Mouse (Mus musculus) forebrain, postnatal 0 days (tissue): ENCODE data around the gene Pdcd6ip. TPM values are rescaled to one million over a fixed set of nuclear protein-coding genes. Genes with fewer than 3 reads are reported as not detected.

ENCODE experiments used
- ATAC-seq: fragments of 200-750 bp; cut with Nextera tagmentation; 2 replicates; pipeline ENCODE4 v1.8.0; 2017; ENCODE audit warnings: mild to moderate bottlenecking, moderate library complexity
- DNase-seq: peaks from one replicate; pipeline ENCODE4 v3.0.0-alpha.2; 2015
- H3K27ac ChIP-seq: fragments of 300-500 bp; sonication (generic); 2 replicates; pipeline ENCODE4 v1.5.1; 2014; ENCODE audit warnings: low read depth, mild to moderate bottlenecking, antibody characterized with exemption, low read length, moderate library complexity, mixed read lengths
- H3K27me3 ChIP-seq: fragments of 300-500 bp; sonication (generic); 2 replicates; pipeline ENCODE4 v1.6.1; 2014; ENCODE audit warnings: mild to moderate bottlenecking, low read length, mixed read lengths; ENCODE audit not compliant: insufficient read depth
- H3K36me3 ChIP-seq: fragments of 300-500 bp; sonication (generic); 2 replicates; pipeline ENCODE4 v1.6.1; 2014; ENCODE audit warnings: mild to moderate bottlenecking, moderate library complexity; ENCODE audit not compliant: insufficient read depth
- H3K4me1 ChIP-seq: fragments of 300-500 bp; sonication (generic); 2 replicates; pipeline ENCODE4 v1.6.1; 2014; ENCODE audit warnings: antibody characterized with exemption; ENCODE audit not compliant: insufficient read depth
- H3K4me2 ChIP-seq: fragments of 300-500 bp; sonication (generic); 2 replicates; pipeline ENCODE4 v1.6.1; 2014; ENCODE audit warnings: low read depth, mild to moderate bottlenecking, moderate library complexity
- H3K4me3 ChIP-seq: fragments of 300-500 bp; sonication (generic); 2 replicates; pipeline ENCODE4 v1.5.1; 2014; ENCODE audit warnings: low read depth, low read length, mixed read lengths
- H3K9ac ChIP-seq: fragments of 300-500 bp; sonication (generic); 2 replicates; pipeline ENCODE4 v1.6.1; 2014; ENCODE audit warnings: mild to moderate bottlenecking
- H3K9me3 ChIP-seq: fragments of 300-500 bp; sonication (generic); 2 replicates; pipeline ENCODE4 v1.6.1; 2016; ENCODE audit warnings: low read length
- CTCF ChIP-seq: sonication (generic); IDR thresholded peaks from 2 replicates; pipeline ENCODE4 v1.5.1; 2016; ENCODE audit warnings: antibody characterized with exemption, control low read depth, low read depth
- WGBS: fragments of 180-500 bp; shearing (Covaris S2); extraction: QIAGEN DNeasy Blood & Tissue Kit; methylation state at CpG from one replicate; pipeline ENCODE4 v1.1.7; 2014; 5-methylcytosine and 5-hydroxymethylcytosine counted together
- polyA plus RNA-seq: library from polyadenylated mRNA; unstranded; fragments of >200 nt; fragmentation: Nextera tagmentation; extraction: Ambion mirVana; gene quantifications from 2 replicates; pipeline ENCODE4 v1.2.1, GENCODE M21; 2015
- total RNA-seq: library from RNA; depleted of rRNA; stranded (reverse); fragments of >200 nt; gene quantifications from 2 replicates; pipeline ENCODE4 v1.2.3, GENCODE M21; 2014

Gene Pdcd6ip
- total and polyA plus RNA-seq, 2 experiments from 2014 or later, result 29.3 to 34.7 TPM

DNA sequence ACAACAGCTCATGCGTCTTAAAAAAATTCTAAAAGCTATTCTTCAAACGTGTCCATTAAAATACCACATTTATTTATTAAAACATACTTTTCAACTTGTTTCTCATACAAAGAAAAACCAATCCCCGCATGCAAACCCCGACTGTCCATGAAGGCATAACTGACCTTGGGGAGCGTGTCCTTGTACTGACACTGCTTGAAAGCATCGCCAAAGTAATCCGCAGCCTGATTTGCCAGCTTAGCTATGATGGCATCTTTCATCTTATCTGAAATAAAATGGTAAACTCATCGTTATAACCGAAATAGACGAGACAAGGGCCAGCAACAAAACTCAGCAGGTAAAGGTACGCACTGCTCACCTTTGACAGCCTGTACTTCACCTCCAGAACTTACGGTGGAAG lies 20.6 kb downstream of the Pdcd6ip start:
- TF ChIP-seq CTCF, result no peak
- DNase-seq (no peak), ATAC-seq (no peak)
- Histone ChIP-seq H3K9ac (no peak overlapping the region), H3K36me3 (peaks cover 41% of the 10 kb centered on the region), H3K9me3 (no peaks in the 10 kb centered on the region), H3K4me3 (no peak overlapping the region), H3K4me1 (no peaks in the 10 kb centered on the region), H3K4me2 (no peak overlapping the region), H3K27me3 (no peaks in the 10 kb centered on the region), H3K27ac (no peak overlapping the region)
- 96% methylated on average over 12 of the region's 12 CpGs for WGBS

DNA sequence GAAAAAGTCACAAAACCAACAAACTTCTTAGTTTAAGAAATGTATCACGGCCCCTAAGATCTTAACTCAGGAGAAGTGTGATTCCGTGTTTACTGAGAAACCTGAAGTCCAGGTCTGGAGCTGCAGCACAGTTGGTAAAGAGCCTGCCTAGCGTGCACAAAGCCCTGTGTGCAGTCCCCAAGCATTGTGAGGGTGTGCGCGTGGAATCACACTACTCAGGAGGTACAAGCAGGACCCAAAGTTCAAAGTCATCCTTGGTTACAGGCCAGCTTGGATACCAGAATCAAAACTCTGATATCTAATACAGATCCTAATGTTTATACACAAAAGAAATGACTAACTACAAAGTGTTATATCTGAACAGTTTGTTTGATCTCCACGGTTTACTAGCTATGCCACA lies 34.3 kb downstream of the Pdcd6ip start:
- DNase-seq (no peak), ATAC-seq (no peak)
- Histone ChIP-seq H3K27me3 (no peaks in the 10 kb centered on the region), H3K36me3 (peaks cover 63% of the 10 kb centered on the region), H3K4me1 (no peaks in the 10 kb centered on the region), H3K4me2 (no peak overlapping the region), H3K9me3 (no peaks in the 10 kb centered on the region), H3K9ac (no peak overlapping the region), H3K4me3 (no peak overlapping the region), H3K27ac (no peak overlapping the region)
- no peak for TF ChIP-seq CTCF
- 95% methylated on average over 6 of the region's 6 CpGs for WGBS

DNA sequence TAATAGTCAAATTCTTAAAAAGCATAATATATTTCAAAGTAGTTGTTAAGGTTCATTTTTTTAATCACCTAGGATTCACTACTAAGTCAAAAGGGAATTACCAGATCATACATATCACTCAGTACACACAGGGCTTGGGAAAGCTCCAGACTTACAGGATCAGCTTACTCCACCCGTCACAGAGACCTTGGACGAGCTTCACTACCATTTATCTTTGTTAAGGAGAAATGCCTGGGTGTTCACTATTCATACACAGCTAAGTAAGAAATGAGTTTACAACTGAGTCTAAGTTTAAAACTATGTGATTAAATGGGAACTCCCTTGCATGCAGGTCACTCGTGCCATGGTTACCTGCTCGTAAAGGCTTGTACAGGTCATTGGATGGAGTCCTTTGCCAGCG lies 35.7 kb downstream of the Pdcd6ip start:
- Histone ChIP-seq H3K27me3 (no peaks in the 10 kb centered on the region), H3K9ac (no peak overlapping the region), H3K27ac (no peak overlapping the region), H3K9me3 (peaks cover 10% of the 10 kb centered on the region; the same call in 1 of the 2 replicates), H3K4me1 (no peaks in the 10 kb centered on the region), H3K4me3 (no peak overlapping the region), H3K4me2 (no peak overlapping the region), H3K36me3 (peaks cover 69% of the 10 kb centered on the region)
- 96% methylated on average over 5 of the region's 5 CpGs for WGBS
- ATAC-seq (no peak), DNase-seq (no peak)
- no peak for TF ChIP-seq CTCF

DNA sequence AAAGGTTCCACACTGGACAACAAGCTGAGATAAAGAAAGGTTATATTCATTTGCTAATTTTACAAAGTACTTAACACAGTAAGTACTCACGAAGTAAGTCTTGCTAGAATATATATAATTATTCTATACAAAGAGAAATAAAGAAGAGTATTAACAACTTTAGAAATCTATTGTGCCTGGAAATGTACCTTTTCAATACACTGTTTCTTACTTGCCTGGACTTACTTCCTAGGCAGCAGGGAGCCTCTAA lies 37.3 kb downstream of the Pdcd6ip start:
- TF ChIP-seq CTCF, result no peak
- Histone ChIP-seq H3K4me1 (no peaks in the 10 kb centered on the region), H3K27ac (no peak overlapping the region), H3K4me3 (no peak overlapping the region), H3K36me3 (peaks cover 69% of the 10 kb centered on the region), H3K9ac (no peak overlapping the region), H3K9me3 (peaks cover 10% of the 10 kb centered on the region; the same call in 1 of the 2 replicates), H3K4me2 (no peak overlapping the region), H3K27me3 (no peaks in the 10 kb centered on the region)
- DNase-seq (no peak), ATAC-seq (no peak)
- 87% methylated on average over 1 of the region's 1 CpGs for WGBS

DNA sequence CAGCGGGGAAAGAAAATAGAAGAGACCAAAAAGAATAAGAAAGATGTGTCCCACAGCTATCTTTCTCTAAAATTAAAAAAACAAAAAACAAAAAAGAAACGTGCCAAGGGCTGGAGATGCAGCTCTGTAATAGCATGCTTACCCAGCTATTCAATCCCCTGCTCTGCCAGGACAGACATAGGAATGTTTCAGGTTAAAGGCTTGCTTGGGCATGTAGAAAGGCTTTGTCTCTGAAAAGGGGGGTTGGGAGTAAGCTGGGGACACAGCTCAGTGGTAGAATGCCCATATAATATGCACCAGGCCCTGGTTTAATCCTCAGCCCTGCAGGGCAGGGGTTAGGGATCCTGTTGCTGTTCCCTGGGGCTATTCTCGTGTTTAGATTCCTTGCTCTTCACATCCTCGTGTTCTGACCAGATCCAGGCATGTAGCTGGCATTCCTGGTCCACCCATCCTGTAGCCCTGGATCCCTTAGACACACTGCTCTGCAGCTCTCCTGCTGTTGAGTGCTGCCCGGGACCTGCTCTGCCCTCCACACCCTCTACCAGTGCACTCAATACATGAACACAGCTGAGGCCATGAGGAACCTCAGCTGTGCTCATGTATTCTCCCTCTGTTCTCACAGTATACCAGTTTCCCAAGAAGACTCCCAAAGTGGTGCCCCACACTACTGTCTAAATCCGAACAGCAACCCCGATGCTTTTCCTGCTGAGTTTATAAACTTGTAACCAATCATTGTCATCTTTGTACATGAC lies 37.8 kb downstream of the Pdcd6ip start:
- ATAC-seq, result no peak
- no peak overlapping the region for H3K4me3 ChIP-seq

DNA sequence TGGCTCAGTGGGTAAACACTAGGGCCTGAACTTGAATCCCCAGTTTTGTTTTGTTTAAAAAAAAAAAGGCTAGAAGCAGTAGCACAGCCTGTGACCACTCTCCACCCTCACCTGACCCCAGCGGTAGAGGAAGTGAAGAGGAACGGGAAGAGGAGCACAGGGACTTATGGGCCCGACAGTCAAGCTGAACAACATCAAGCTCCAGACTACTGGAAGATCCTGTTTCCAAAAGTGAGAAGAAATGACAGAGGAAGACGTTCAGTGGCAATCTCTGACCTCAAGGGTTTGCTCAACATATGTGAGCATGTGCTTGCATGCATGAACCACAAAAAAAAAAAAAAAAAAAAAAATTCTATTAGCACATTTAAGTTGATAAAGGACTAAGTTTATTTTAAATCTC lies 44.6 kb downstream of the Pdcd6ip start:
- Histone ChIP-seq H3K4me1 (no peaks in the 10 kb centered on the region), H3K27me3 (no peaks in the 10 kb centered on the region), H3K9ac (no peak overlapping the region), H3K4me2 (no peak overlapping the region), H3K27ac (no peak overlapping the region), H3K36me3 (peaks cover 50% of the 10 kb centered on the region), H3K9me3 (peaks cover 8% of the 10 kb centered on the region; the same call in 1 of the 2 replicates), H3K4me3 (no peak overlapping the region)
- TF ChIP-seq CTCF, result no peak
- 92% methylated on average over 4 of the region's 4 CpGs for WGBS
- no peak for DNase-seq
- no peak for ATAC-seq

More for the DNA sequence above, 37.8 kb downstream of the Pdcd6ip start:
- Histone ChIP-seq H3K9ac (no peak overlapping the region), H3K27ac (no peak overlapping the region), H3K36me3 (peaks cover 70% of the 10 kb centered on the region), H3K27me3 (no peaks in the 10 kb centered on the region), H3K4me1 (no peaks in the 10 kb centered on the region), H3K9me3 (peaks cover 10% of the 10 kb centered on the region; the same call in 1 of the 2 replicates), H3K4me2 (no peak overlapping the region)
- no peak for DNase-seq
- WGBS, result 83% methylated on average over 7 of the region's 7 CpGs
- TF ChIP-seq CTCF, result no peak

DNA sequence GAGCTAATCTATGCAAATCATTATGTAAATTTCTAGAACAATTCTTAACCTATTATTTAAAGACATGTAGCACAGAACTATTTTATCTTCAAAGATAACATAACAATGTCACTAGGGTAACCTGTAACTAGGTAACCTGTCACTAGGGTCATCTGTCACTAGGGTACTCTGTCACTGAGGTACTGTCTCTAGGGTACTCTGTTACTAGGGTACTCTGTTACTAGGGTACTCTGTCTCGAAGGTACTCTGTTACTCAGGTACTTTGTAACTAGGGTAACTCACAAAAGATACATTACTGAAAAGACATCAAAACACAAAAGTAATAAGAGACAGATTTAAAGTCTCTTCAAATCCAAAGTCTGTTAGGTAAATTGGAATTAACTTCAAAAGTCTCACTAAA lies 50.2 kb downstream of the Pdcd6ip start:
- no peak for DNase-seq
- Histone ChIP-seq H3K9me3 (no peaks in the 10 kb centered on the region), H3K4me1 (no peaks in the 10 kb centered on the region), H3K4me3 (no peak overlapping the region), H3K27me3 (no peaks in the 10 kb centered on the region), H3K4me2 (no peak overlapping the region), H3K36me3 (peaks cover 55% of the 10 kb centered on the region), H3K9ac (no peak overlapping the region), H3K27ac (no peak overlapping the region)
- no peak for TF ChIP-seq CTCF
- peak; percentile 55; the same call in 1 of the 2 replicates for ATAC-seq
- WGBS, result 93% methylated on average over 1 of the region's 1 CpGs
